In genomic region chr11:84794496-84795113, GRCm38 (mm10) we compare ENCODE assay signal across 8 mouse cellular contexts. TPM values are rescaled to one million over a fixed set of nuclear protein-coding genes. Genes with fewer than 3 reads are reported as not detected.
DNase-seq lines count a peak whose midpoint lies in the region; ATAC-seq and TF ChIP-seq lines count a peak whose summit lies in the region.

No protein-coding gene starts in this region.

- H3K27me3 ChIP-seq in intestine, postnatal 0 days (replicated peaks; ENCODE audit: control insufficient read depth, insufficient read depth, low read length) = no peaks in the 10 kb centered on the region
- H3K27me3 ChIP-seq in midbrain, embryonic 11.5 days (ENCODE audit: control insufficient read depth, insufficient read depth, low read length) = no peaks in the 10 kb centered on the region; the same call in 1 of the 2 replicates
- no peaks in the 10 kb centered on the region for H3K27me3 ChIP-seq in spleen, adult 2 months (ENCODE audit: control insufficient read depth, insufficient read depth, low read length)

- no peak overlapping the region; the same call in 1 of the 2 replicates for H3K4me2 ChIP-seq in intestine, postnatal 0 days (replicated peaks; ENCODE audit: low read depth)
- H3K4me2 ChIP-seq in midbrain, embryonic 11.5 days = peak overlapping the region; percentile 16; the same call in 1 of the 2 replicates

- DNase-seq in CD4-positive, CD25-positive, alpha-beta regulatory T cell, adult 2 months (ENCODE audit: low read depth, low spot score) = peak; percentile 53
- peak; percentile 90 for DNase-seq in embryo, embryonic 11 days
- peak; percentile 84 to 87 for DNase-seq in left cerebral cortex, postnatal 25 days (ENCODE audit: low spot score in 2 of 2)
- DNase-seq in midbrain, embryonic 11.5 days (ENCODE audit: low spot score, missing footprints) = peak; percentile 99
- peak in 1 of 2 experiments; percentile 37 for DNase-seq in spleen, adult 2 months (ENCODE audit: low read depth in 1 of 2, low spot score in 2 of 2)

- no peak for TF ChIP-seq POLR2A in spleen, adult 2 months (IDR thresholded peaks at IDR 0.05; ENCODE audit: low read depth, low read length)

- H3K9me3 ChIP-seq in intestine, postnatal 0 days (ENCODE audit: control insufficient read depth) = no peaks in the 10 kb centered on the region
- H3K9me3 ChIP-seq in midbrain, embryonic 11.5 days (ENCODE audit: control insufficient read depth, low read length) = no peaks in the 10 kb centered on the region

- ATAC-seq in CD4-positive, CD25-positive, alpha-beta regulatory T cell, adult 4 months = no peak
- ATAC-seq in granulocyte monocyte progenitor cell, adult 5-6 weeks (replicated peaks; ENCODE audit: poor library complexity, severe bottlenecking) = peak; percentile 91
- ATAC-seq in intestine, postnatal 0 days = no peak
- peak; percentile 87 for ATAC-seq in midbrain, embryonic 11.5 days (ENCODE audit: low FRiP score)

- no peak overlapping the region for H3K4me3 ChIP-seq in intestine, postnatal 0 days (ENCODE audit: low read depth, low read length)
- H3K4me3 ChIP-seq in midbrain, embryonic 11.5 days (ENCODE audit: low read depth, low read length) = no peak overlapping the region
- H3K4me3 ChIP-seq in spleen, adult 2 months (ENCODE audit: extremely low read depth, insufficient read depth, insufficient read length) = no peak overlapping the region

- intact Hi-C loops in left cerebral cortex, postnatal 25 days (cut with DNase I) = loop anchor here (1.0 to 5.0 kb wide), 6 partner anchors 68 to 532 kb away; partner anchors contain the start of gene Aatf

- H3K27ac ChIP-seq in intestine, postnatal 0 days (ENCODE audit: low read depth, low read length) = no peak overlapping the region
- H3K27ac ChIP-seq in midbrain, embryonic 11.5 days (ENCODE audit: low read depth, low read length) = no peak overlapping the region
- H3K27ac ChIP-seq in spleen, adult 2 months (ENCODE audit: insufficient read depth, low read length) = no peak overlapping the region

- no peaks in the 10 kb centered on the region for H3K4me1 ChIP-seq in intestine, postnatal 0 days (replicated peaks; ENCODE audit: control insufficient read depth, insufficient read depth, low read length)
- H3K4me1 ChIP-seq in midbrain, embryonic 11.5 days (ENCODE audit: control insufficient read depth, insufficient read depth, low read length) = peaks cover 4% of the 10 kb centered on the region; the same call in 1 of the 2 replicates
- no peaks in the 10 kb centered on the region for H3K4me1 ChIP-seq in spleen, adult 2 months (ENCODE audit: control insufficient read depth, insufficient read depth, insufficient read length)

- H3K9ac ChIP-seq in intestine, postnatal 0 days (ENCODE audit: low read depth, low read length) = no peak overlapping the region
- H3K9ac ChIP-seq in midbrain, embryonic 11.5 days (ENCODE audit: low read length) = 0 out of 2 replicates have a peak overlapping the region, but pooled peaks have one; percentile 15

- H3K36me3 ChIP-seq in intestine, postnatal 0 days (ENCODE audit: control insufficient read depth, insufficient read depth) = no peaks in the 10 kb centered on the region
- no peaks in the 10 kb centered on the region for H3K36me3 ChIP-seq in midbrain, embryonic 11.5 days (ENCODE audit: control insufficient read depth, insufficient read depth, low read length)
- H3K36me3 ChIP-seq in spleen, adult 2 months (ENCODE audit: control insufficient read depth, insufficient read depth, low read length) = no peaks in the 10 kb centered on the region

- 11% methylated on average over 17 of the region's 17 CpGs for WGBS in intestine, postnatal 0 days
- 10% methylated on average over 17 of the region's 17 CpGs for WGBS in midbrain, embryonic 11.5 days
- 14% methylated on average over 17 of the region's 17 CpGs for WGBS in spleen, adult 2 months

- peak; percentile 98 for TF ChIP-seq CTCF in intestine, postnatal 0 days (IDR thresholded peaks at IDR 0.05; ENCODE audit: low read depth)
- TF ChIP-seq CTCF in spleen, adult 2 months (IDR thresholded peaks at IDR 0.05; ENCODE audit: extremely low read depth, insufficient read depth, insufficient read length, insufficient replicate concordance) = peak; percentile 62; the same call in 1 of the 2 replicates

RNA-seq across cellular contexts. Expression of gene Mrm1, which starts 24.7 kb away (rescaled TPM):
- 10 to 100 TPM in 1 of 2 experiments, 1 to 10 TPM in 1; 6.8 to 12.1 TPM for polyA plus RNA-seq in CD4-positive, CD25-positive, alpha-beta regulatory T cell, adult 4 months (2017; shearing (Covaris generic))
- total RNA-seq in granulocyte monocyte progenitor cell, adult 5-6 weeks (2014; fragmentation: Nextera tagmentation) = 8.1 and 10.9 TPM in 2 replicates
- total RNA-seq in granulocyte monocyte progenitor cell, adult 5-6 weeks (2017) = 6.8 and 9.2 TPM in 2 replicates
- 7.1 and 8.9 TPM in 2 replicates for polyA plus RNA-seq in intestine, postnatal 0 days (2015; fragmentation: Nextera tagmentation; extraction: Ambion mirVana)
- 10 to 100 TPM; 11.9 to 22.5 TPM for total RNA-seq in left cerebral cortex, postnatal 25 days (2021)
- polyA plus RNA-seq in midbrain, embryonic 11.5 days (2014; fragmentation: Nextera tagmentation; extraction: Ambion mirVana) = 10.3 and 11.4 TPM in 2 replicates
- 18.9 and 19.4 TPM in 2 replicates for polyA plus RNA-seq in spleen, adult 2 months (2012; rRNA removed)

RNA-seq across cellular contexts. Expression of gene Dhrs11, which starts 34.2 kb away (rescaled TPM):
- polyA plus RNA-seq in CD4-positive, CD25-positive, alpha-beta regulatory T cell, adult 4 months (2017; shearing (Covaris generic)) = 10 to 100 TPM in 1 of 2 experiments, 1 to 10 TPM in 1; 8.3 to 10.9 TPM
- total RNA-seq in granulocyte monocyte progenitor cell, adult 5-6 weeks (2014; fragmentation: Nextera tagmentation) = 20.6 and 38.4 TPM in 2 replicates
- total RNA-seq in granulocyte monocyte progenitor cell, adult 5-6 weeks (2017) = 14.9 and 15.9 TPM in 2 replicates
- 129 and 141 TPM in 2 replicates for polyA plus RNA-seq in intestine, postnatal 0 days (2015; fragmentation: Nextera tagmentation; extraction: Ambion mirVana)
- total RNA-seq in left cerebral cortex, postnatal 25 days (2021) = 1 to 10 TPM; 8.8 to 10.0 TPM
- polyA plus RNA-seq in midbrain, embryonic 11.5 days (2014; fragmentation: Nextera tagmentation; extraction: Ambion mirVana) = 12.2 and 12.6 TPM in 2 replicates
- polyA plus RNA-seq in spleen, adult 2 months (2012; rRNA removed) = 88.9 and 126 TPM in 2 replicates

Comparison
In these comparisons a context has a peak if more than half of its experiments do, and no peak if none do; other contexts are left out.
1. ATAC-seq: peak in granulocyte monocyte progenitor cell, adult 5-6 weeks (single experiment) and midbrain, embryonic 11.5 days (single experiment); none in CD4-positive, CD25-positive, alpha-beta regulatory T cell, adult 4 months (single experiment) and intestine, postnatal 0 days (single experiment).